Mouse (Mus musculus) kidney, postnatal 0 days (tissue): ENCODE data around the gene Nfkbid. TPM values are rescaled to one million over a fixed set of nuclear protein-coding genes. Genes with fewer than 3 reads are reported as not detected.

ENCODE experiments used
- ATAC-seq: fragments of 200-750 bp; cut with Nextera tagmentation; replicated peaks from 2 replicates; pipeline ENCODE4 v1.8.0; 2017; ENCODE audit warnings: low read depth, moderate number of reproducible peaks, moderate TSS enrichment, moderate library complexity; ENCODE audit not compliant: low FRiP score
- DNase-seq: peaks from one replicate; pipeline ENCODE4 v3.0.0-alpha.2; 2016; ENCODE audit warnings: low spot score
- H3K27ac ChIP-seq: fragments of 300-500 bp; sonication (generic); 2 replicates; pipeline ENCODE4 v1.5.1; 2014; ENCODE audit warnings: mild to moderate bottlenecking
- H3K27me3 ChIP-seq: fragments of 300-500 bp; sonication (generic); 2 replicates; pipeline ENCODE4 v1.6.1; 2014; ENCODE audit warnings: low read length, mixed read lengths; ENCODE audit not compliant: insufficient read depth
- H3K36me3 ChIP-seq: fragments of 300-500 bp; sonication (generic); 2 replicates; pipeline ENCODE4 v1.6.1; 2014; ENCODE audit warnings: low read length, mixed read lengths; ENCODE audit not compliant: insufficient read depth
- H3K4me1 ChIP-seq: fragments of 300-500 bp; sonication (generic); replicated peaks from 2 replicates; pipeline ENCODE4 v1.6.1; 2014; ENCODE audit warnings: antibody characterized with exemption, low read length, mixed read lengths; ENCODE audit not compliant: insufficient read depth
- H3K4me2 ChIP-seq: fragments of 300-500 bp; sonication (generic); 2 replicates; pipeline ENCODE4 v1.6.1; 2014; ENCODE audit warnings: mild to moderate bottlenecking, low read length, moderate library complexity, mixed read lengths
- H3K4me3 ChIP-seq: fragments of 300-500 bp; sonication (generic); replicated peaks from 2 replicates; pipeline ENCODE4 v1.5.1; 2014; ENCODE audit warnings: low read depth, low read length
- H3K9ac ChIP-seq: fragments of 300-500 bp; sonication (generic); 2 replicates; pipeline ENCODE4 v1.6.1; 2014; ENCODE audit warnings: low read depth, low read length
- H3K9me3 ChIP-seq: fragments of 300-500 bp; sonication (generic); replicated peaks from 2 replicates; pipeline ENCODE4 v1.6.1; 2016; ENCODE audit warnings: low read length, inconsistent platforms, mixed read lengths
- CTCF ChIP-seq: IDR thresholded peaks from 2 replicates; pipeline ENCODE4 v1.5.1; 2016; ENCODE audit warnings: antibody characterized with exemption, low read depth, mild to moderate bottlenecking, moderate library complexity
- WGBS: fragments of 180-500 bp; shearing (Covaris S2); extraction: QIAGEN DNeasy Blood & Tissue Kit; methylation state at CpG from one replicate; pipeline ENCODE4 v1.1.7; 2014; 5-methylcytosine and 5-hydroxymethylcytosine counted together
- polyA plus RNA-seq: library from polyadenylated mRNA; unstranded; fragments of >200 nt; fragmentation: Nextera tagmentation; extraction: Ambion mirVana; gene quantifications from 2 replicates; pipeline ENCODE4 v1.2.1, GENCODE M21; 2015

The Nfkbid gene
- 1.1 and 1.2 TPM in 2 replicates for polyA plus RNA-seq

DNA sequence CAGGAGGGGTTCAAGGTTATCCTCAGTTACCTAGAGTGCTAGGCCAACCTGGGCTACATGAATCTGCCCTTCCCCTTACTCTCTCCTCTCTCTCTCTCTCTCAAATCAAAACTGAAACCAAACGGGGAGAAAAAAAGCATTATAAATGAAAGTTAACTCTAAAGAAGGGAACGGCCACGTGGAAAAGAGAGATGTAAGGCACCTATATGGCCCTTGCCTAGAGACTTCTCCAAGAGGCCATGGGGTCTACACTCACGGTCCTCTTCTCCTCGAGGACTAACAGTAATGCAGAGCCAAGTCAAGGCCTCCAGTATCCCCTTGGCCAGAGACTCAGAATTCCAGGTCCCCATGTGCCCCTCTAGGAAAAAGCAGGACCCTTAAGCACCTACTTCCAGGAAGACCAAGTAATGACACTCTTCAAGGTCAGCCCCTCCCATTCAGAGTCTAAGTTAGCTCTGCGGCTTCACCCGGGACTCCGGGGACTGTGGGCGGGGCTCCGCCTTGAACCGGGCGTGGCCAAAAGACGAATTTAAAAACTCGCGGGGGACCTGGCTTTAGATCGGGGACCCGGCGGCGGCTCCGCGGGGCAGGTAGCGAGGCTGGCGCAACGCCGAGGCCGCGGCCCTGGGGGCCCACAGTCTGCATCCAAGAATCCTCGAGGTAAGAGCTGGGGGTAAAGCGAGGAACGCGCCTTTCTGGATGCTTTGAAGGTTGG lies at the start of gene Nfkbid:
TSS of gene Nfkbid (plus strand) at position 558 of the 715 bp plus-strand sequence.
- H3K27me3 ChIP-seq, result no peaks in the 10 kb centered on the region
- peak within 1 kb of the TSS; percentile 68 for H3K27ac ChIP-seq
- peak within 1 kb of the TSS; percentile 42 for H3K4me3 ChIP-seq
- no peaks in the 10 kb centered on the region for H3K36me3 ChIP-seq
- 0 out of 2 replicates have a peak, but pooled peaks cover 6% of the 10 kb centered on the region for H3K4me1 ChIP-seq
- TF ChIP-seq CTCF, result no peak
- ATAC-seq (0 out of 2 replicates have a peak, but pooled peaks have one; percentile 30), DNase-seq (peak; percentile 31)
- H3K4me2 ChIP-seq, result peak within 1 kb of the TSS; percentile 78
- peak within 1 kb of the TSS; percentile 46 for H3K9ac ChIP-seq
- WGBS, result 8% methylated on average over 31 of the region's 31 CpGs
- no peaks in the 10 kb centered on the region; the same call in 1 of the 2 replicates for H3K9me3 ChIP-seq

- no peaks in the 10 kb centered on the region for H3K4me1 ChIP-seq
- WGBS, result under 1% methylated on average over 21 of the region's 21 CpGs
- no peak overlapping the region for H3K27ac ChIP-seq
- peak; percentile 98 for TF ChIP-seq CTCF
- H3K36me3 ChIP-seq, result no peaks in the 10 kb centered on the region
- H3K4me2 ChIP-seq, result peak overlapping the region; percentile 60
- H3K9me3 ChIP-seq, result no peaks in the 10 kb centered on the region
- DNase-seq (peak; percentile 98), ATAC-seq (peak; percentile 97)
- peak overlapping the region; percentile 38 for H3K4me3 ChIP-seq
- H3K9ac ChIP-seq, result peak overlapping the region; percentile 41; the same call in 1 of the 2 replicates
- no peaks in the 10 kb centered on the region for H3K27me3 ChIP-seq
Measured at GRCm38 (mm10) chr7:30373501-30373962, 48.0 kb upstream of the Nfkbid start.

- 52% methylated on average over 5 of the region's 5 CpGs for WGBS
- no peak overlapping the region for H3K4me3 ChIP-seq
- ATAC-seq, result no peak
Measured at GRCm38 (mm10) chr7:30380061-30380460, 41.5 kb upstream of the Nfkbid start.

GRCm38 (mm10) chr7:30384106-30384505 lies 37.4 kb upstream of the Nfkbid start:
- WGBS, result 85% methylated on average over 9 of the region's 9 CpGs
- H3K9ac ChIP-seq, result no peak overlapping the region
- TF ChIP-seq CTCF, result no peak
- no peak overlapping the region for H3K4me2 ChIP-seq
- no peaks in the 10 kb centered on the region for H3K27me3 ChIP-seq
- DNase-seq (no peak), ATAC-seq (no peak)
- H3K9me3 ChIP-seq, result no peaks in the 10 kb centered on the region
- H3K4me1 ChIP-seq, result no peaks in the 10 kb centered on the region
- no peak overlapping the region for H3K4me3 ChIP-seq
- no peaks in the 10 kb centered on the region for H3K36me3 ChIP-seq
- no peak overlapping the region for H3K27ac ChIP-seq

More at GRCm38 (mm10) chr7:30380061-30380460, 41.5 kb upstream of the Nfkbid start:
- Histone ChIP-seq H3K4me2 (no peak overlapping the region), H3K27ac (no peak overlapping the region), H3K9me3 (no peaks in the 10 kb centered on the region), H3K4me1 (no peaks in the 10 kb centered on the region), H3K27me3 (no peaks in the 10 kb centered on the region), H3K36me3 (no peaks in the 10 kb centered on the region), H3K9ac (no peak overlapping the region)
- DNase-seq, result no peak
- no peak for TF ChIP-seq CTCF

- H3K4me1 ChIP-seq, result no peaks in the 10 kb centered on the region
- H3K9me3 ChIP-seq, result no peaks in the 10 kb centered on the region
- no peak overlapping the region for H3K4me2 ChIP-seq
- no peak for DNase-seq
- WGBS, result 65% methylated on average over 4 of the region's 4 CpGs
- no peak overlapping the region for H3K4me3 ChIP-seq
- H3K36me3 ChIP-seq, result no peaks in the 10 kb centered on the region
- no peak overlapping the region for H3K9ac ChIP-seq
- ATAC-seq, result no peak
- no peak for TF ChIP-seq CTCF
- H3K27me3 ChIP-seq, result no peaks in the 10 kb centered on the region
- no peak overlapping the region for H3K27ac ChIP-seq
Measured at GRCm38 (mm10) chr7:30392746-30393520, 28.6 kb upstream of the Nfkbid start.

GRCm38 (mm10) chr7:30393631-30394030 lies 27.9 kb upstream of the Nfkbid start:
- no peak for ATAC-seq
- Histone ChIP-seq H3K4me2 (no peak overlapping the region), H3K4me3 (no peak overlapping the region), H3K36me3 (no peaks in the 10 kb centered on the region), H3K9me3 (no peaks in the 10 kb centered on the region), H3K9ac (no peak overlapping the region), H3K27me3 (no peaks in the 10 kb centered on the region), H3K27ac (peak overlapping the region; percentile 48; the same call in 1 of the 2 replicates), H3K4me1 (no peaks in the 10 kb centered on the region)
- no peak for DNase-seq
- TF ChIP-seq CTCF, result no peak
- 88% methylated on average over 4 of the region's 4 CpGs for WGBS
